Mouse (Mus musculus): Measurements from ENCODE around the gene Ankrd33b. TPM values are rescaled to one million over a fixed set of nuclear protein-coding genes. Genes with fewer than 3 reads are reported as not detected.

The Ankrd33b gene
- polyA plus RNA-seq, 1 experiment from 2014 or later = 0.74 TPM

DNA sequence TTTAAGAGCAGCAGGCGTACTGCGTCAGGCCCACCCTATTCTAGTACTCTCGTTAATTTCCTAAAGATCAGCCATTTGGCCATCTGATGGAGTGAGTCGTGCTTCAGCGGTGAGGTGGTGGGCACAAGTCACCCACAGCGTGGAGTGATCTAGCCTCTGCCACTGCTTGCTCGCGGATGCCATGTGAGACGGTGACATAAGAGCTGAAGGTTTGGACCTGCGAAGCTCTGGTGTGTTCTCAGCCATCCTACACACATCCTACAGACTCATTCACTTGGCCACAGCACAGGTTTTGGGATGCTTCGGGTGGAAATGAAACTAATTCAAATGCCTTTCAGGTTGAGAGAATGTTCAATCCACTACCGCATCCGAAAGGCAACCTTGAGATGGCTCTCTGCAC, 31.2 kb upstream of the Ankrd33b start:
- H3K9ac ChIP-seq = no peak overlapping the region
- H3K4me2 ChIP-seq = no peak overlapping the region
- no peak overlapping the region for H3K4me3 ChIP-seq
- H3K27me3 ChIP-seq = no peaks in the 10 kb centered on the region
- H3K4me1 ChIP-seq = no peaks in the 10 kb centered on the region
- 95% methylated on average over 13 of the region's 13 CpGs for WGBS
- H3K9me3 ChIP-seq = no peaks in the 10 kb centered on the region
- no peak for ATAC-seq (ENCODE audit: insufficient number of reproducible peaks, insufficient read depth, low FRiP score, low TSS enrichment, low read depth)
- H3K27ac ChIP-seq = no peak overlapping the region
- H3K36me3 ChIP-seq = no peaks in the 10 kb centered on the region

DNA sequence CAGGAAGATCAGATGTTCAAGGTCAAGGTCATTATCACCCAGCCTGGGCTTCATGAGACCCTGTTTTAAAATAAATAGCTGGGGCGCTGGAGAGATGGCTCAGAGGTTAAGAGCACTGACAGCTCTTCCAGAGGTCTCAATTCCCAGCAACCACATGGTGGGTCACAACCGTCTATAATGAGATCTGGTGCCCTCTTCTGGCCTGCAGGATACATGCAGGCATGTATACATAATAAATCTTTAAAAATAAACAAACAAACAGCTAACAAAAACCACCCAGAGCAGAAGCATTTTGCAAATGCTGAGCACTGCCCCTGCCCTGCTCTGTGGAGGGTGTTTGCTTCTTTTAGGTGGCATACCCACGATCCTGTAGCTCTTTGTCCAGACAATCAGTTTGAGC, 29.9 kb upstream of the Ankrd33b start:
- Histone ChIP-seq H3K9me3 (no peaks in the 10 kb centered on the region), H3K36me3 (no peaks in the 10 kb centered on the region), H3K27ac (no peak overlapping the region), H3K9ac (no peak overlapping the region), H3K4me1 (no peaks in the 10 kb centered on the region), H3K4me2 (no peak overlapping the region), H3K27me3 (no peaks in the 10 kb centered on the region), H3K4me3 (no peak overlapping the region)
- 78% methylated on average over 3 of the region's 3 CpGs for WGBS
- no peak for ATAC-seq (ENCODE audit: insufficient number of reproducible peaks, insufficient read depth, low FRiP score, low TSS enrichment, low read depth)

DNA sequence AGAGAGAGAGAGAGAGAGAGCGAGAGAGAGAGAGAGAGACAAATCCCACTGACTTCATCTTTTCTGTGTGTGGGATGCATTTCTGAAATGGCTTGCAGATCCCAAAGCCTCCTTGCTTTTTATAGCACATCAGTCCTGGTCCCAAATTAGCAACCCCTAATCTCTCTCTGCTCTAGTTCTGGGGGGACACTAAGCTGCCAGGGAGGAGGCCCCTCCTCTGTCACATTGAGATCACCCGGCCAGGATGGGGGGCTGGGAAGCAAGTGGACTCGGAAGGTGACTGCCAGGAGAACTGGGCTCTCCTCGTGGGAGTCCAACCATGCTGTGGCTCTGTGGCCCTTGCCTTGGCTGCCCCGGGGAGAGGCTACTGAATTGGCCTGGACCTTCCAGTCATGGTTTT, 29.2 kb upstream of the Ankrd33b start:
- Histone ChIP-seq H3K4me3 (no peak overlapping the region), H3K4me2 (no peak overlapping the region), H3K4me1 (no peaks in the 10 kb centered on the region), H3K27ac (no peak overlapping the region), H3K27me3 (no peaks in the 10 kb centered on the region), H3K9ac (no peak overlapping the region), H3K9me3 (no peaks in the 10 kb centered on the region), H3K36me3 (no peaks in the 10 kb centered on the region)
- WGBS = 80% methylated on average over 5 of the region's 5 CpGs
- no peak for ATAC-seq (ENCODE audit: insufficient number of reproducible peaks, insufficient read depth, low FRiP score, low TSS enrichment, low read depth)

DNA sequence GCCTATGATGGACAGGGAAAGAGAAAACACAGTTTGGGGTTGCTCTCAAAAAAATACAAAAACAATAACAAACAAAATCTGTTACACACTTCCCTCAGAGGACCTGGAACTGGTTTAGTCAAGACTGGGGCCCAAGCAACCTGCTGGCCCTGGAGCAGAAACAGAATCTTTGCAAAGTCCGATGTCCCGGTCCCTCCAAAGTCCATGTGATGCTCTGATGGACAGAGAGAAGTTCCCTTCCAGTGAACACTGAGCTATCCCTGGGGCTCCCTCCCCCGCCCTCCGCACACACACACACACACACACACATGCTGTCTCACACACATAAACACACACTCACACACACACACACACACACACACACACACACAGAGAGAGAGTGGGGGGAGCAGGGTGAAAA, 28.5 kb upstream of the Ankrd33b start:
- Histone ChIP-seq H3K27me3 (no peaks in the 10 kb centered on the region), H3K4me2 (no peak overlapping the region), H3K27ac (no peak overlapping the region), H3K4me3 (no peak overlapping the region), H3K9me3 (no peaks in the 10 kb centered on the region), H3K4me1 (no peaks in the 10 kb centered on the region), H3K36me3 (no peaks in the 10 kb centered on the region), H3K9ac (no peak overlapping the region)
- ATAC-seq (ENCODE audit: insufficient number of reproducible peaks, insufficient read depth, low FRiP score, low TSS enrichment, low read depth) = no peak
- WGBS = 80% methylated on average over 4 of the region's 4 CpGs

DNA sequence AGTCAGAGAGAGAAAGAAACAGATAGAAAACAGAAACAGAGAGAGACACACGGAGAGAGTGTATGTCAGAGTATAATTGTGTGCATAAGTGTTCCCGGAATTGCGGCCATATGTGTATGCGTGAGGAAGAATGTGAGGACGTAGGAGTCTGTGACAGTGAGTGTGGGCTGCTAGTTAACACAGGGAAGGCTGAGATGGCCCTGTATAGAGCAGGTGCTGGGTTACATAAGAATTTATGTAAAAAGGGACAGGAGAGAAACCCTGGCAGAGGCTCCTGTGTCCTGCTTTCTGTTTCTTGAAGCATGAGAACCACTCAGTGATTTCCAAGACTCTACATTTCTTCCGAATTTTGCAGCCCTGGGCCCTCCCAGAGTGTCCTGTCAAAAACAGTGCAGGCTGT, 25.9 kb upstream of the Ankrd33b start:
- Histone ChIP-seq H3K4me2 (no peak overlapping the region), H3K27ac (no peak overlapping the region), H3K27me3 (no peaks in the 10 kb centered on the region), H3K36me3 (no peaks in the 10 kb centered on the region), H3K9ac (no peak overlapping the region), H3K9me3 (no peaks in the 10 kb centered on the region), H3K4me1 (no peaks in the 10 kb centered on the region), H3K4me3 (no peak overlapping the region)
- WGBS = 67% methylated on average over 6 of the region's 6 CpGs
- ATAC-seq (ENCODE audit: insufficient number of reproducible peaks, insufficient read depth, low FRiP score, low TSS enrichment, low read depth) = no peak

DNA sequence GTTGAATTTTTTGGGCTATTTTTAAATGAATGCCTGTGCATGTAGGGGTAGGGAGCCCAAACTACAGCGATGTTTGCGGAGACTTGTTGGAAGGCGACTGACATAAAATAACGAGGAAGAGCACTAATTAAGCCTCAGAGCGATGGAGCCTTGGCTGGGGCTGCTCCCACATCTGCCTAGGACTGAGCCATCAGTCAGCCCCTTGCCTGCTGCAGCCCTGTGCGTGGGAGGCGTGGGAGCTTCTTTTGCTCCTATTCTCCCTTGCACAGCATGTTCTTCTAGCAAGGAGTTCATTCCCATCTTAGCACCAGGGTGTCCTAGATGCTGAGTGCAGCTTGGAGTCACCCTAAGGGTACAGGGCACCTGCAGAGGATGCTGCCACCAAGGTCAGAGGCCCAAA, 25.2 kb upstream of the Ankrd33b start:
- Histone ChIP-seq H3K9me3 (no peaks in the 10 kb centered on the region), H3K4me2 (no peak overlapping the region), H3K27ac (no peak overlapping the region), H3K4me3 (no peak overlapping the region), H3K36me3 (no peaks in the 10 kb centered on the region), H3K27me3 (no peaks in the 10 kb centered on the region), H3K4me1 (no peaks in the 10 kb centered on the region), H3K9ac (no peak overlapping the region)
- WGBS = 79% methylated on average over 7 of the region's 7 CpGs
- ATAC-seq (ENCODE audit: insufficient number of reproducible peaks, insufficient read depth, low FRiP score, low TSS enrichment, low read depth) = no peak

DNA sequence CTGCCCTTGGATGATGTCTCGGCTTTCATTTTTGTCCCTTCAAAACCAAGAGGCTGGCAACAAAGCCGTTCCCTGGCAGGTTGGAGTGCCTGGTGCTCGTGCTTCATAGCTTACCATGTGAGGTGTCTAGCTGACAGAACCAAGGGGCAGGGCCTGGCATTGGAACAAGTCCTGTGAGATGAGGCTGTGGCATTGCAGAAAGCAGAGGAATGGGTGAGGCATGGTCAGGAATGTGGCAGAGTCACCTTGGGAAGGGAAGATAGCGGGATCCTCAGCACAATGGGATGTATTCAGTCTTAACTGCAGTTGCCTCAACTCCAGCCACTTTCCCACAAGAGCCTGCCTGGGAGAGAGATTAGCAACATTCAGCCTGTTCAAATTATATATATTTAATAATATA, 24.6 kb upstream of the Ankrd33b start:
- no peaks in the 10 kb centered on the region for H3K4me1 ChIP-seq
- H3K4me2 ChIP-seq = no peak overlapping the region
- H3K4me3 ChIP-seq = no peak overlapping the region
- no peak for ATAC-seq (ENCODE audit: insufficient number of reproducible peaks, insufficient read depth, low FRiP score, low TSS enrichment, low read depth)
- no peaks in the 10 kb centered on the region for H3K27me3 ChIP-seq
- H3K9me3 ChIP-seq = no peaks in the 10 kb centered on the region
- H3K9ac ChIP-seq = no peak overlapping the region
- H3K36me3 ChIP-seq = no peaks in the 10 kb centered on the region
- WGBS = 78% methylated on average over 4 of the region's 4 CpGs
- H3K27ac ChIP-seq = no peak overlapping the region

DNA sequence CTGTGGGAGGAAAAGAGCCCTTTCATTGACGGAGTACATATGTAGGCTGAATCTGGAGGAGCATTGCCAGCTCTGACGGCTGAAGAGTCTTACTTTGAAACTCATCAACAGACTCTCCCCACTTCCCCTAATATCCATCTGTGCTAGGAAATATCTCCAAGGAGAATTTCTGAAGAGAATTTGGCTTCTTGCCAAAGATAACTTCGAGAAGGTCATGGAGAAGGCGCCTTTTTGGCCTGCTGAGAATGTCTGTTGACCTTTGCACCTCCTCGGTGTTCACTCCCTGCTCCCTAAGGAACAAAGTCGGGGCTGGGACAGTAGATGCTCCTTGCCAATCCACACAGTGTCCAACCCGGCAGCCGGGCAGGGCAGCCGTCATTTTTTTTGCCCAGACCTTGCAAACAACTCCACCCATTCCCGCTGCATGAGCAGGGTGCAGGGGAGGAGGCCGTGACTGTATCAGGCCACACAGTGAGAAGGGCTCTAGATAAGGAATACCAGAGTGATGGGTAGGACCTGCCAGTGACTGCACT, 14.5 kb upstream of the Ankrd33b start:
- 69% methylated on average over 11 of the region's 11 CpGs for WGBS
- Histone ChIP-seq H3K9me3 (no peaks in the 10 kb centered on the region), H3K9ac (no peak overlapping the region), H3K36me3 (no peaks in the 10 kb centered on the region), H3K27me3 (no peaks in the 10 kb centered on the region), H3K4me2 (no peak overlapping the region), H3K4me1 (no peaks in the 10 kb centered on the region), H3K27ac (no peak overlapping the region), H3K4me3 (no peak overlapping the region)
- ATAC-seq (ENCODE audit: insufficient number of reproducible peaks, insufficient read depth, low FRiP score, low TSS enrichment, low read depth) = no peak

DNA sequence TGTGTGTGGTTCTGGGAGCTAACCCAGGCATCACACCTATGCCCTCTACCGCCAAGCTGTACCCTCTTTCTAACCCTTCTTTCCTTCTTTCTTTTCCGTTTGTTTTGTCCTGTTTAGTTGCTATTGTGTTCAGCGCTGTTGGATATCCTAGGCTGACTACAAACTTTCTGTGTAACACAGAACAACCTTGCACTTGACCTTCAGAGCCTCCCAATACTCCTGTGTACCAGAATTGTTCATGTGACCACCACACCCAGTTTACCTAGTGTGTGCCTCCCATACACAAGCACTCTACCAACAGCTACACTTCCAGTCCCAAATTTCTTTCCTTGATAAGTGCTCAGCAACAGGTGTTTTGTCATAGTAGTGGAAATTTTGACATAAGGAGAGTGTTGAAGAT, 11.9 kb upstream of the Ankrd33b start:
- no peak overlapping the region for H3K4me3 ChIP-seq
- H3K9me3 ChIP-seq = no peaks in the 10 kb centered on the region
- WGBS = 92% methylated on average over 3 of the region's 3 CpGs
- no peak overlapping the region for H3K9ac ChIP-seq
- no peaks in the 10 kb centered on the region for H3K36me3 ChIP-seq
- H3K4me1 ChIP-seq = no peaks in the 10 kb centered on the region
- ATAC-seq (ENCODE audit: insufficient number of reproducible peaks, insufficient read depth, low FRiP score, low TSS enrichment, low read depth) = no peak
- no peak overlapping the region for H3K4me2 ChIP-seq
- no peak overlapping the region for H3K27ac ChIP-seq
- H3K27me3 ChIP-seq = no peaks in the 10 kb centered on the region

DNA sequence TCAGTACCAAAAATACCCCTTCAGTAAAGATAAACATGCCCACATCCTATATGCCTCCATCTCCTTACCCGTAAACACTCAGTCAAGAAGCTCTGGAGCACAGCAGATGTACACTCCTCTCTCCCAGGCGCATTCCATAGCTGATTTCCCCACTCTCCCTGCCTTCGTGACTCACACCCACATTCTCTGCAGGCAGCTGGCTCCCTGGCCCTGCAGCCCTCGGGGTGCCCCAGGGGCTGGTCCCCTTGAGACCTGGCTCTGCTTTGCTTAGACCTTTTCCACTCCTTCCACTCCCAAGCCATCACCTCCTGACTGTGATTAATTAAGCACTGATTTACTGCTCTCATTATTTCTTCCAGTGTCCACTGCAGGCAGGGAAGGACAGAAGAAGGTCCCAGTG, 7.7 kb upstream of the Ankrd33b start:
- H3K4me3 ChIP-seq = no peak overlapping the region
- 44% methylated on average over 4 of the region's 4 CpGs for WGBS
- no peak for ATAC-seq (ENCODE audit: insufficient number of reproducible peaks, insufficient read depth, low FRiP score, low TSS enrichment, low read depth)
- H3K27ac ChIP-seq = no peak overlapping the region
- no peak overlapping the region for H3K4me2 ChIP-seq
- H3K36me3 ChIP-seq = no peaks in the 10 kb centered on the region
- no peaks in the 10 kb centered on the region; the same call in 1 of the 2 replicates for H3K27me3 ChIP-seq
- H3K9me3 ChIP-seq = no peaks in the 10 kb centered on the region
- no peaks in the 10 kb centered on the region for H3K4me1 ChIP-seq
- H3K9ac ChIP-seq = no peak overlapping the region

DNA sequence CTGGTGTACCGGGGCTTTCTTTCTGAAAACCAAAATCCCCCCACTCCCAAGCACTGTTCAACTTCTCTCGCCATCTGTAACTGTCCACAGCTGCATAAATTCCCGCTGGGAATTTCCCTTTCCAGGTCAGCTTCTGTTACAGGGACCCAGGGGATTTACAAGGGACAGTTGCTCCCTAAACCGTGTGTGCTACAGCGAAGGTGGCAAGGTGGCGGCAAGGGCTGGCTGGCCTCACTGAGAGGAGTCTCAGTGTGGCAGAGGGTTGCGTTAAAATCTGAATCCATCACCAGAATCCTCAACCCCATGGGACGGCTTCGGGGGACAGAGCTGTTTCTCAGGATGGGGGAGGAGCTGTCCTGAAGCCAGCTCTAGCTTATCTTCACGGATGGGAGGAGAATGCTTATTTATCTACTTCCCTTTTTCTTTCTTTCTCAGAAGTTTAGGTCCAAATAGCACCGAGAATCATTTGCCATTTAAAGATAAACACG, 1.6 kb upstream of the Ankrd33b start:
- no peak overlapping the region for H3K27ac ChIP-seq
- peaks cover 31% of the 10 kb centered on the region for H3K4me1 ChIP-seq
- peaks cover 56% of the 10 kb centered on the region for H3K27me3 ChIP-seq
- H3K36me3 ChIP-seq = no peaks in the 10 kb centered on the region
- no peak overlapping the region for H3K9ac ChIP-seq
- ATAC-seq (ENCODE audit: insufficient number of reproducible peaks, insufficient read depth, low FRiP score, low TSS enrichment, low read depth) = no peak
- no peaks in the 10 kb centered on the region for H3K9me3 ChIP-seq
- WGBS = 8% methylated on average over 12 of the region's 12 CpGs
- H3K4me3 ChIP-seq = no peak overlapping the region
- no peak overlapping the region for H3K4me2 ChIP-seq

DNA sequence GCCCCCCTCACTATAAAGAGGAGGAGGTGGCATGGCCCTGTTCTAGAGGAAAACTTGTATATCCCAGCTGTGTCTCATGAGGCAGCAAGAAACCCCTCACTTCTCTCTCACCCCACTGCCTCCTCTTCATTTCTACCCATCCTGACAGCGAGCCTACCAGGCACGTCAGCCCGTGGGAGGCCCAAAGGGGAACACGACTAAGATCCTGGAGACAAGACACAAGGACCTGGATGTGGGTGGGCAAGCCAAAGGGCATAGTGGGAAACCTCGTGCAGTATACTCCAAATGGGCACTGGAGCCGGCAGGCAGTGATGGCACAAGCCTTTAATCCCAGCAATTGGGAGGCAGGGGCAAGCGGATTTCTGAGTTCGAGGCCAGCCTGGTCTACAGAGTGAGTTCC, 1.0 kb upstream of the Ankrd33b start:
- Histone ChIP-seq H3K36me3 (no peaks in the 10 kb centered on the region), H3K4me1 (peaks cover 31% of the 10 kb centered on the region), H3K4me2 (no peak overlapping the region), H3K27me3 (peaks cover 62% of the 10 kb centered on the region), H3K9ac (no peak overlapping the region), H3K27ac (no peak overlapping the region), H3K9me3 (no peaks in the 10 kb centered on the region), H3K4me3 (no peak overlapping the region)
- 22% methylated on average over 8 of the region's 8 CpGs for WGBS
- no peak for ATAC-seq (ENCODE audit: insufficient number of reproducible peaks, insufficient read depth, low FRiP score, low TSS enrichment, low read depth)
